Mouse (Mus musculus) brain, embryonic 18.5 days (tissue): Measurements from ENCODE around the gene Kmt2e.

Source experiments
- DNase-seq: peaks from one replicate; pipeline ENCODE4 v3.0.0-alpha.2; 2012; ENCODE audit warnings: low read depth, low spot score

The Kmt2e gene

DNA sequence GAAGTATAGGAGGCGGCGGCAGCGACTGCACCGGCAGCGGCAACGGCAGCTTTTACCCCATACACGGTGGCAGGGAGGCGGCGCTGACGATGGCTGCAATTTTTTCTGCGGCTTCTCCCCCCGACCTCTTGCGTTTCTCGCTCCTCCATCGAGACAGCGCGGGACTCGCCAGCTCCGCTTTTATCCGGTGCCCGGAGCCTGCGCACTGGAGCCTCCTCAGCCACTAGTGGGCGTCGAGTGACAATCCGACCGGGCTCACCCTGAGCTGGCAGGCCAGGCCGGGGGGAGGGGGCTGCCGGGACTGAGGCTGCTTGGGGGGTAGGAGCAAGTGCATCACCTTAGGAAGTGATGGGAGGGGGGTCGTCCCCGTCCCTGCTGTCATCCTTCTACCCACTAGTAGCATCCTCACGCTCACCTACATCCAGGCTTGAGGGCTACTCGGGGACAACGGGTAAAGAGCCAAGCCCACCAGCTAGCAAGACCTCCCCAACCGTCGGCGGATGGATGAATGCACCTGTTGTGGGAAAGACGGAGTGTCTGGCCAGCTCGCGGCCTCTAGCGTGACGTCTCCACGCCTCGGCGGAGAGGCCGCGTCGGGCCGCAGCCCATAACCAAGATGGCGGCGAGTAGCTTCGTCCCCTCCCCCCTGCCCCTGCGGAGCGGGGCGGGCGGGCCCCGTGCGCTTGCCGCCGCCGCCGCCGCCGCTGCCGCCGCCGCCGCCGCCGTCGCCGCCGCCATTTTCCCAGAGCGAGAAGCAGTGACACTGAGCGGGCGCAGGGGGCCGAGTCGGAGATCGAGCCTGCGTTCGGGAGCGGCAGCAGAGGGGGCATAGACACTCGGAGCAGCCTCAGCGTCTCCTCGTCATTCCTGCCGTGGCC is at the start of gene Kmt2e:
Kmt2e (plus strand) TSS at position 722 of the 878 bp plus-strand sequence.
- peak; percentile 81 for DNase-seq

DNA sequence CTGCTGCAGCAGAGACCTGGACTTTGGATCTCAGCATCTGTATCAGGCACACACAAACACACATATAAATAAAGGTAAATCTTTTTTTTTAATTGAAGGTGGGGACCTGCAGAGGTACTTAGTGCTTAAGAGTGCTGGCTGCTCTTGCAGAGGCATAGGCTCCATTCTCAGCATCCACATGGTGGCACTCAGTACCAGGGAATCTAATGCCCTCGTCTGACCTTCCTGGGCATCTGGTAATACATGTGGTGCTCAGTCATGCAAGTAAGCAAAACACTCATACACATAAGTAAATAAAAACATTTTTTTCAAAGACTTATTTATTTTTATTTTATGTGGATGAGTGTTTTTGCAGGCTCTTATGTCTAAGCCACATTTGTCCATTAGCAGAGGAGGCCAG is 49.1 kb upstream of the Kmt2e start:
- DNase-seq = no peak

- no peak for DNase-seq
Observed at GRCm38 (mm10) chr5:23385763-23386217, 48.5 kb upstream of the Kmt2e start.

- DNase-seq = peak; percentile 68
Observed at GRCm38 (mm10) chr5:23386562-23387312, 47.5 kb upstream of the Kmt2e start.

- no peak for DNase-seq
Observed at GRCm38 (mm10) chr5:23387313-23387666, 47.0 kb upstream of the Kmt2e start.

- DNase-seq = no peak
Observed at GRCm38 (mm10) chr5:23388091-23388490, 46.1 kb upstream of the Kmt2e start.

DNA sequence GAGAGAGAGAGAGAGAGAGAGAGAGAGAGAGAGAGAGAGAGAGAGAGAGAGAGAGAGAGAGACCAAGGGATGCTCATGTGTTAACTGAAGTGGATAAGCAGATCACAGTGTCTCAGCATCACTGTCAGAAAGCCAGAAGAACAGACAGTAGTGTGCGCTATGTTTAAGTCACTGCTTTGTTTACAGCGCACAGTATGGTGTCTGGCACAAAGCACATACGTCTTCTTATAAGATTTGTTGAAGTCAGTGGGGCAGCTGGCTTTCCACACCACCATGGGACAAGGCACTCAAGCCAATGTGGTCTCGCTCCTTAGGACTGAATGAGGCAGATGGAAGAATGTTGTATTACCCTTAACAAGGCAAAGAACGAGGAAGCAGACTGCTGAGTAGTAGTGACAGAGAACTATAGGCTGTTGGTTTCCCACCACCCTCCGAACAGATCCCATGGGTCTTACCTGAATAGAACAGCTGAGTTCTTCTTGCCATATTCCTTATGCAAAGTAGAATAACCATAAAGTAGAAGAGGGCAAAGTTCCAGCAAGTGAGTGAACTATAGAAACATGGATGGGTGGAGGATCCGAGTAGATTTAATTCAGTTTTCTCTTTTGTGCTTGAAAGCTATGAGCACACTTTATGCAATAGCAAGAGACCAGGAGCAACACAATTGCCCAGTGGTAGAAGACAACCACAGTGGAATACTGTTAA is 44.5 kb upstream of the Kmt2e start:
- no peak for DNase-seq

DNA sequence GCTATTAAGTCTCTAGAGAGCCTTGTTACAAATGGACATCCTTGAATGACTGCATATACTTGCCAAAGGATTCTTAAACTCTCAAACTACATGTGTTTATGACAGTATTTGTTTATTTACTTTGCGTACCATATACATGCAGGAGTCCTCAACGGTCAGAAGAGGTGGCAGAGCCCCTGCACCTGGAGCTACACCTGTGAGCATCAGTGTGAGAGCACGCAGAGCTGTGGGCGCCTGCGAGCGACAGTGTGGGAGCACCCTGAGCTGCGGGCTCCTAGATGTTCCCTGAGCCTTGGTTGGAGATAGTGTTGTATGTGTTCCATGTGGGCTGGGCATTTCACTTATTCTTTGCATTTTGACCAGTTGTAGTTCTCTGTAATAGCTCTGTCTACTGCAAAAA is 42.5 kb upstream of the Kmt2e start:
- DNase-seq = no peak

- no peak for DNase-seq
Observed at GRCm38 (mm10) chr5:23393870-23394269, 40.4 kb upstream of the Kmt2e start.

GRCm38 (mm10) chr5:23394366-23395145 is 39.7 kb upstream of the Kmt2e start:
- no peak for DNase-seq

- DNase-seq = no peak
Observed at GRCm38 (mm10) chr5:23395721-23396120, 38.5 kb upstream of the Kmt2e start.

DNA sequence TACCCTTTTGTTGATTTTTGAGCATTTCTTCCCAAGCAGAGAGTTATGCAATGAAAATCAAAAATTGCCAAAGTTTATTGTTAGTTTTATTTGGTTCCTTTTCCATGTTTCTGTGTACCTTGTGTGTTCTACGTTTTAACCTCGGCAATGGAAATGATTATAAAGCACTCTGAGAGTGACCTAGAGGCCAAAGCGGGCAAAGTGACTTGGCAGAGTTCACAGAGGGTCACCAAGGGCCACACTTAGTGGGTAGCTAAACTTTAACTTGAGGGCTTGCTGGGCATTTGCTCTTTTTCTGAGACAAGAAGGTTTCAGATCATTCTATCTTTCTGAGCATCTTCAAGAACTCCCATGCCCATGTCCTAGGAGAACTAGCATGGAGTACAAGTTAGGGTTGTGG is 37.5 kb upstream of the Kmt2e start:
- DNase-seq = no peak

DNA sequence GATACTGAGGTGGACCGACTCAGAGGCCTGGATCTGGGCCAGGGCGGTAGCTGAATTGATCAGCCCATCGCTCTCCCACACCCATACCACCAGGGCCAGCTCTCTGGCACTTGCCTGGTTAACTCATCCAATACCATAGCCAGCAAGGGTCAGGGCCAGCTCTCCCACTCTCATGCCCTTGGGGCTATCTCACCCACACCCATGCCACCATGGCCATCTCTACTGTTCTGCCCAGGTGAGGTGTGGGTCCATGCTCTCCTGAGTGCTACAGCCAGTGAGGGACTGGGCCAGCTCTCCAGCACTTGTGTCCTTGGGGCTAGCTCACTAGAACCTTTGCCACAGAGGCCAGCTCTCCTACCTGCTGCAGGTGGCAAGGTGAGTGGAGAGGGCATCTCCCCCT is 34.1 kb upstream of the Kmt2e start:
- no peak for DNase-seq

DNA sequence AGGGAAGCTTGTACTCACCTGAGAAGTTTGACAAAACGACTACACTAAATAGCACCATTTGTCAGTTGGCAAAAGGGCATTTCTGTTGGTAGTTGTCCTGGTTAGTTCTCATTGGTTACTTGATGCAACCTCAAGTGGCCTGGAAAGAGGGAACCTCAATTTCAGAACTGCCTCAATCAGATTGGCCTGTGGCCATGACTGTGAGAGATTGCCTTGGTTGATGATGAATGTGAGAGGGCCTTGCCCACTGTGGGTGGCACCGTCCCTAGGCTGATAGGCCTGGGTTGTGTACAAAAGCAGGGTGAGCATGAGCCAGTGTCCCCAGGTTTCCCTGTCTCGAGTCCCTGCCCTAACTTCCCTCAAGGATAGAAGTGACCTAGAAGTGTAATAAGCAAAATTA is 33.4 kb upstream of the Kmt2e start:
- DNase-seq = no peak

DNA sequence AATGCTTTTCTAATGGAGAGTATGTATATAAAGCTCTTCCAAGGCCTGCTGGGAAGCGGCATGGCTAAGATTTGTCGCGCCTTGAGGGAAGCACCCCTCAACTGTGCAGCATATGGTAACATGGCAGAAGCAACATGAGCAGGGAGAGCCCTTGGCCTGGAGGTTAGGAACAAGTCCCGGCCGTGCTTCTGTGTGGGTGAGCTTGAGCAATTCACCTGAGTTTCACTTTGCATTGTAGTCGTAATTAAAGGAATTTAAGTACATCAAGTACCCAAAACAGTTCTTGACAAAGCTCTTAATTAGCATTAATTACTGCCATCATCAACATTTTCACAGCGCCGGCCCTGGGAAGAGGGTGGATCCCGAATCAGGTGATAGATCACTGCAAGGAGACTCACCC is 32.9 kb upstream of the Kmt2e start:
- DNase-seq = no peak

DNA sequence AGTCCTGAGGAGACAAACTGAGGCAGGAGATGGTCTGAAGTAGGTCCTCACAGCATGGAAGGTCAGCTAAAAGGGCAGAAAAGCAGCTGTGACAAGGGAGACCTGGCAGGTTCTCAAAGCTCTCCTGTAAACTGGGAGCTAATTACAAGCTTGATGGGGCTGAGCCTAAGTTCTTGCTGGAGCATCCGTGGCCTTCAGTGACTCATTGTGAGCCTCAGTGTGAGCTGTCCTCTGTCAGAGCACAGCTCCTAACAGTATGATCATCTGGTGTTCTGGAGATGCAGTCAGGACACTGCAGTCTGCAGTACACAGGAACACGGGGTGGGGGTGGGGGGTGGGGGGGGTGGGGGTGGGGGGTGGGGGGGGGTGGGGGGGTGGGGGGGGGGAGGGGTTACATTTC is 32.2 kb upstream of the Kmt2e start:
- DNase-seq = no peak

DNA sequence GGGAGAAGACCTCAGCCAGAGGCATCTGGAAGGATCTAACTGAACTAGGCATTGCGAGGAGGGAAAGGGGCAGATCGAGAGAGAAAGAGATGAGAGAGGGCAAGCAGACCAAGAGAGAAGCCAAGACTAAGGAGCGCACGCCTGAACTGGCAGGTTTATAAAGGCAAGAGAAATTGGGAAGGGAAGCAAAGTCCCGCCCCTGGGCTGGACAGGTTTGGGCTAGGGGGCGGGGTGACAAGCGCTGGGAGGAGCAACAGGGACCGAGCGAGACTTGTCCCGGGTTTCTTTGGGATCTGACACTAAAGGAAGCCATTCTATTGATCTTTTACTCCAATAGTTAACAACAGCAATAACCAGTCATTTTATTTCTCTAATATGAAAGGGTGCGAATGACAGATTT is 31.1 kb upstream of the Kmt2e start:
- DNase-seq = no peak

- DNase-seq = no peak
Observed at GRCm38 (mm10) chr5:23405666-23406404, 28.4 kb upstream of the Kmt2e start.

GRCm38 (mm10) chr5:23406405-23406745 is 27.9 kb upstream of the Kmt2e start:
- DNase-seq = no peak

GRCm38 (mm10) chr5:23408106-23408505 is 26.1 kb upstream of the Kmt2e start:
- DNase-seq = no peak
